Mouse (Mus musculus): ENCODE data around the gene Ccdc85b. TPM values are rescaled to one million over a fixed set of nuclear protein-coding genes. Genes with fewer than 3 reads are reported as not detected.

Gene Ccdc85b
- total and polyA plus RNA-seq, 3 experiments, result 3.6 to 7.6 TPM; not detected in 1

DNA sequence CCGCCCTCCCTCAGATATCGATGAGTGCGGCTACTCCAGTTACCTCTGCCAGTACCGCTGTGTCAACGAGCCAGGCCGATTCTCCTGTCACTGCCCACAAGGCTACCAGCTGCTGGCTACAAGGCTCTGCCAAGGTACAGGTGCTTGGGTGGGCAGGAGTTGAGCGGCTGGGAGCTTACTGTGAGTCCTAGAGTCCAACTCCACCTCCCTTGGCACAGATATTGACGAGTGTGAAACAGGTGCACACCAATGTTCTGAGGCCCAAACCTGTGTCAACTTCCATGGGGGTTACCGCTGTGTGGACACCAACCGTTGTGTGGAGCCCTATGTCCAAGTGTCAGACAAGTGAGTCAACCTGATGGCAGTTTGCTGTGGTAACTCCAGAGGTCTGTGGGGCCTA lies 22.3 kb upstream of the Ccdc85b start:
- H3K36me3 ChIP-seq (ENCODE audit: control insufficient read depth in 1 of 2, insufficient read depth in 2 of 2, low read length in 2 of 2), result no peaks in the 10 kb centered on the region
- TF ChIP-seq E2F4 (IDR thresholded peaks at IDR 0.05; ENCODE audit: borderline replicate concordance, low read depth, low read length), result no peak
- TF ChIP-seq ZMIZ1 (IDR thresholded peaks at IDR 0.05; ENCODE audit: low read depth, low read length), result no peak
- TF ChIP-seq USF1 (IDR thresholded peaks at IDR 0.05; ENCODE audit: low read depth, low read length), result no peak
- TF ChIP-seq ZKSCAN1 (IDR thresholded peaks at IDR 0.05; ENCODE audit: low read depth, low read length), result no peak
- no peak for TF ChIP-seq NELFE (IDR thresholded peaks at IDR 0.05; ENCODE audit: low read depth, low read length)
- no peak for DNase-seq (ENCODE audit: low read depth, low spot score)

DNA sequence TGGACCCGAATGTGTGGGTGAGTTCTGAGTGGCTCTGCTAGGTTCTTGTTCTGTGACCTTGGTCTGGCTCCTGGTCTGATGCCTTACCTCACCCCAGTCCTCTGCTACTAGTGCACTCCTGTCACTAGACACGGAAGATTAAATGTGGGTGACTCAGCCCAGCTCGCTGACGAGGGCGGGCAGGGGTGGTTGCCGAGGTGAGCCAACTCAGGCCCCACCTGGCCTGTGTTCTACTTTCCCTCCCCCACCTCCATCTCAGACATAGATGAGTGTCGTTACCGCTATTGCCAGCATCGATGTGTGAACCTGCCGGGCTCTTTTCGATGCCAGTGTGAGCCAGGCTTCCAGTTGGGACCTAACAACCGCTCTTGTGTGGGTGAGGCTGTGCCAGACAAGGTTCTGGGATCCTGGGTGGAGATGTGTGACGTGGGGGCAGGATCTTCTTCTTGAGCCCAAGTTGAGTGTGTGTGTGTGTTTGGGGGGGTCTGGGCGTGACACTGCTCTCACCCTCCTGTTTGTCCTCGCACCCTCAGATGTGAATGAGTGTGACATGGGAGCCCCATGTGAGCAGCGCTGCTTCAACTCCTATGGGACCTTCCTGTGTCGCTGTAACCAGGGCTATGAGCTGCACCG lies 20.1 kb upstream of the Ccdc85b start:
- no peak for TF ChIP-seq CHD2 (IDR thresholded peaks at IDR 0.05; ENCODE audit: low read length)
- TF ChIP-seq MAFK (IDR thresholded peaks at IDR 0.05; ENCODE audit: borderline replicate concordance, low read depth, low read length), result no peak
- TF ChIP-seq MAX (IDR thresholded peaks at IDR 0.05; ENCODE audit: low read length), result no peak
- no peak for TF ChIP-seq NELFE (IDR thresholded peaks at IDR 0.05; ENCODE audit: low read depth, low read length)
- TF ChIP-seq CTCF (IDR thresholded peaks at IDR 0.05 in 2 of 3, conservative IDR thresholded peaks at IDR 0.05 in 1 of 3; ENCODE audit: control insufficient read depth in 1 of 3, insufficient read depth in 1 of 3, low read depth in 2 of 3, low read length in 3 of 3, poor library complexity in 1 of 3, severe bottlenecking in 1 of 3), result no peak
- TF ChIP-seq TCF12 (IDR thresholded peaks at IDR 0.05; ENCODE audit: low read depth, low read length), result no peak
- no peak for TF ChIP-seq ELF1 (IDR thresholded peaks at IDR 0.05; ENCODE audit: low read depth, low read length)
- TF ChIP-seq TBP (IDR thresholded peaks at IDR 0.05; ENCODE audit: low read depth, low read length), result no peak
- TF ChIP-seq ETS1 (IDR thresholded peaks at IDR 0.05; ENCODE audit: low read depth, low read length), result no peak
- TF ChIP-seq MEF2A (IDR thresholded peaks at IDR 0.05; ENCODE audit: extremely low read depth, insufficient replicate concordance, low read depth, low read length, poor library complexity, severe bottlenecking), result no peak
- TF ChIP-seq NRF1 (IDR thresholded peaks at IDR 0.05; ENCODE audit: insufficient read depth, low read depth, low read length, poor library complexity, severe bottlenecking), result no peak
- TF ChIP-seq SMC3 (IDR thresholded peaks at IDR 0.05; ENCODE audit: low read depth, low read length), result no peak
- TF ChIP-seq MYC (IDR thresholded peaks at IDR 0.05; ENCODE audit: low read depth, low read length), result no peak
- no peak for TF ChIP-seq HCFC1 (IDR thresholded peaks at IDR 0.05; ENCODE audit: low read depth, low read length)
- no peak for TF ChIP-seq TAL1 (IDR thresholded peaks at IDR 0.05; ENCODE audit: low read length)
- TF ChIP-seq USF2 (IDR thresholded peaks at IDR 0.05; ENCODE audit: borderline replicate concordance in 1 of 2, insufficient read depth in 1 of 2, low read depth in 1 of 2, low read length in 2 of 2), result no peak
- no peak for TF ChIP-seq POLR2A (IDR thresholded peaks at IDR 0.05; ENCODE audit: control insufficient read depth in 1 of 2, insufficient read depth in 1 of 2, low read depth in 1 of 2, low read length in 2 of 2, poor library complexity in 1 of 2)
- no peak for TF ChIP-seq ZNF384 (IDR thresholded peaks at IDR 0.05; ENCODE audit: low read depth, low read length)
- Histone ChIP-seq H3K36me3 (ENCODE audit: control insufficient read depth in 1 of 2, insufficient read depth in 2 of 2, low read length in 2 of 2) (peaks cover 0 to 4% of the 10 kb centered on the region in 2 experiments; a peak in 2 of 4 replicates), H3K79me2 (ENCODE audit: control insufficient read depth, insufficient read depth, low read length, poor library complexity) (no peaks in the 10 kb centered on the region; the same call in 1 of the 2 replicates), H3K4me1 (ENCODE audit: control insufficient read depth in 1 of 2, insufficient read depth in 2 of 2, low read length in 2 of 2) (peaks cover 0 to 5% of the 10 kb centered on the region in 2 experiments; a peak in 1 of 4 replicates), H3K4me3 (ENCODE audit: control insufficient read depth in 1 of 2, insufficient read depth in 1 of 2, low read depth in 2 of 2, low read length in 2 of 2) (no peak overlapping the region), H3K27ac (ENCODE audit: control insufficient read depth, low read depth, low read length) (no peak overlapping the region), H3K9ac (ENCODE audit: control insufficient read depth, low read depth, low read length, poor library complexity, severe bottlenecking) (no peak overlapping the region), H3K27me3 (ENCODE audit: control insufficient read depth in 1 of 2, insufficient read depth in 2 of 2, low read length in 2 of 2) (no peaks in the 10 kb centered on the region), H3K9me3 (replicated peaks; ENCODE audit: insufficient read depth, low read length) (no peaks in the 10 kb centered on the region)
- DNase-seq (ENCODE audit: low read depth, low spot score), result no peak

More for the DNA sequence above, 22.3 kb upstream of the Ccdc85b start:
- H3K27me3 ChIP-seq (ENCODE audit: control insufficient read depth in 1 of 2, insufficient read depth in 2 of 2, low read length in 2 of 2), result no peaks in the 10 kb centered on the region
- no peaks in the 10 kb centered on the region for H3K79me2 ChIP-seq (ENCODE audit: control insufficient read depth, insufficient read depth, low read length, poor library complexity)
- no peaks in the 10 kb centered on the region for H3K9me3 ChIP-seq (replicated peaks; ENCODE audit: insufficient read depth, low read length)
- H3K9ac ChIP-seq (ENCODE audit: control insufficient read depth, low read depth, low read length, poor library complexity, severe bottlenecking), result no peak overlapping the region
- H3K4me3 ChIP-seq (ENCODE audit: control insufficient read depth in 1 of 2, insufficient read depth in 1 of 2, low read depth in 2 of 2, low read length in 2 of 2), result no peak overlapping the region
- no peak overlapping the region for H3K27ac ChIP-seq (ENCODE audit: control insufficient read depth, low read depth, low read length)
- no peaks in the 10 kb centered on the region for H3K4me1 ChIP-seq (ENCODE audit: control insufficient read depth in 1 of 2, insufficient read depth in 2 of 2, low read length in 2 of 2)

All from MEL (cell line).